Comparison of ENCODE assay signal across 8 mouse cellular contexts in genomic region chr4:43420305-43420704, GRCm38 (mm10). TPM values are rescaled to one million over a fixed set of nuclear protein-coding genes. Genes with fewer than 3 reads are reported as not detected.
DNase-seq lines count a peak whose midpoint lies in the region; ATAC-seq and TF ChIP-seq lines count a peak whose summit lies in the region.

No protein-coding gene starts in this region.

- H3K27me3 ChIP-seq in hindbrain, embryonic 11.5 days (ENCODE audit: control insufficient read depth, insufficient read depth, low read length) = peaks cover 17% of the 10 kb centered on the region

- ATAC-seq in frontal cortex, adult (ENCODE audit: low TSS enrichment) = no peak
- ATAC-seq in hindbrain, embryonic 11.5 days (ENCODE audit: low FRiP score) = no peak

- H3K4me2 ChIP-seq in hindbrain, embryonic 11.5 days (replicated peaks; ENCODE audit: low read depth, low read length) = no peak overlapping the region

- DNase-seq in frontal cortex, postnatal 25 days (ENCODE audit: low spot score in 2 of 2) = peak; percentile 56 to 63
- DNase-seq in adrenal gland, postnatal 36 days = peak; percentile 81 to 82
- peak; percentile 89 for DNase-seq in hindbrain, embryonic 11.5 days (ENCODE audit: low spot score)
- DNase-seq in layer of hippocampus, adult 9-11 months = peak; percentile 79
- DNase-seq in lung, postnatal 36 days = peak; percentile 96
- DNase-seq in right cerebral cortex, postnatal 25 days = peak; percentile 66

- WGBS in hindbrain, embryonic 11.5 days = 8% methylated on average over 6 of the region's 6 CpGs

- TF ChIP-seq CTCF in embryonic fibroblast, embryonic 13.5 days (IDR thresholded peaks at IDR 0.05; ENCODE audit: borderline replicate concordance, insufficient read depth, low read length) = peak; percentile 43; the same call in 1 of the 2 replicates

- H3K4me3 ChIP-seq in embryonic fibroblast, embryonic 13.5 days (ENCODE audit: insufficient read depth, low read length) = no peak overlapping the region
- no peak overlapping the region for H3K4me3 ChIP-seq in hindbrain, embryonic 11.5 days (ENCODE audit: low read depth, low read length)

- H3K36me3 ChIP-seq in hindbrain, embryonic 11.5 days (ENCODE audit: control insufficient read depth, insufficient read depth, low read length) = peaks cover 10% of the 10 kb centered on the region; the same call in 1 of the 2 replicates

- no peak for TF ChIP-seq POLR2A in embryonic fibroblast, embryonic 13.5 days (IDR thresholded peaks at IDR 0.05; ENCODE audit: low read depth, low read length)

- no peaks in the 10 kb centered on the region for H3K9me3 ChIP-seq in hindbrain, embryonic 11.5 days (ENCODE audit: control insufficient read depth, low read length)

- no peak overlapping the region for H3K9ac ChIP-seq in hindbrain, embryonic 11.5 days (ENCODE audit: low read depth, low read length)

- peak overlapping the region; percentile 65 for H3K27ac ChIP-seq in embryonic fibroblast, embryonic 13.5 days (ENCODE audit: insufficient read depth, low read length)
- no peak overlapping the region for H3K27ac ChIP-seq in hindbrain, embryonic 11.5 days (ENCODE audit: low read depth, low read length)

- peaks cover 20% of the 10 kb centered on the region; the same call in 1 of the 2 replicates for H3K4me1 ChIP-seq in embryonic fibroblast, embryonic 13.5 days (ENCODE audit: control insufficient read depth, insufficient read depth, low read length)
- peaks cover 2% of the 10 kb centered on the region; the same call in 1 of the 2 replicates for H3K4me1 ChIP-seq in hindbrain, embryonic 11.5 days (replicated peaks; ENCODE audit: control insufficient read depth, insufficient read depth, low read length)

RNA-seq across cellular contexts. Expression of gene Fam166b, which starts 8.6 kb away (rescaled TPM):
- total RNA-seq in adrenal gland, postnatal 36 days (2021) = under 1 TPM in 1 of 2 experiments, not detected in 1; 0.92 TPM
- polyA plus RNA-seq in embryonic fibroblast, embryonic 13.5 days (2011; ENCODE audit: insufficient read length, low read depth, missing spikeins) = not detected in 2 replicates
- polyA plus RNA-seq in hindbrain, embryonic 11.5 days (2014; fragmentation: Nextera tagmentation; extraction: Ambion mirVana) = 0.26 and 0.70 TPM in 2 replicates

RNA-seq across cellular contexts. Expression of gene Tesk1, which starts 21.4 kb away (rescaled TPM):
- 10 to 100 TPM; 52.2 to 65.5 TPM for total RNA-seq in adrenal gland, postnatal 36 days (2021)
- polyA plus RNA-seq in embryonic fibroblast, embryonic 13.5 days (2011; ENCODE audit: insufficient read length, low read depth, missing spikeins) = 28.6 and 33.4 TPM in 2 replicates
- 9.1 and 10.1 TPM in 2 replicates for polyA plus RNA-seq in hindbrain, embryonic 11.5 days (2014; fragmentation: Nextera tagmentation; extraction: Ambion mirVana)

RNA-seq across cellular contexts. Expression of gene Cd72, which starts 34.1 kb away (rescaled TPM):
- 1 to 10 TPM; 2.7 to 3.4 TPM for total RNA-seq in adrenal gland, postnatal 36 days (2021)
- polyA plus RNA-seq in embryonic fibroblast, embryonic 13.5 days (2011; ENCODE audit: insufficient read length, low read depth, missing spikeins) = 3.8 TPM in 1 of 2 replicates, not detected in the other
- 3.0 and 3.7 TPM in 2 replicates for polyA plus RNA-seq in hindbrain, embryonic 11.5 days (2014; fragmentation: Nextera tagmentation; extraction: Ambion mirVana)

RNA-seq across cellular contexts. Expression of gene Rusc2, which starts 38.5 kb away (rescaled TPM):
- total RNA-seq in adrenal gland, postnatal 36 days (2021) = 10 to 100 TPM; 37.2 to 50.1 TPM
- polyA plus RNA-seq in embryonic fibroblast, embryonic 13.5 days (2011; ENCODE audit: insufficient read length, low read depth, missing spikeins) = 44.7 and 80.5 TPM in 2 replicates
- polyA plus RNA-seq in hindbrain, embryonic 11.5 days (2014; fragmentation: Nextera tagmentation; extraction: Ambion mirVana) = 15.8 and 19.1 TPM in 2 replicates
